Mouse (Mus musculus) midbrain, postnatal 0 days (tissue): ENCODE measurements around the gene Gm8882. TPM values are rescaled to one million over a fixed set of nuclear protein-coding genes. Genes with fewer than 3 reads are reported as not detected.
"Not testable (repeated sequence)": the region's sequence is repeated elsewhere in the genome, so short reads cannot be mapped to it uniquely, and the experiment has no call there.

Experiments
- ATAC-seq: fragments of 200-750 bp; cut with Nextera tagmentation; 2 replicates; pipeline ENCODE4 v1.8.0; 2017; ENCODE audit warnings: moderate number of reproducible peaks, mild to moderate bottlenecking, moderate TSS enrichment, moderate library complexity; ENCODE audit not compliant: low FRiP score
- DNase-seq: peaks from one replicate; pipeline ENCODE4 v3.0.0-alpha.2; 2015; ENCODE audit warnings: low spot score
- H3K27ac ChIP-seq: fragments of 300-500 bp; sonication (generic); 2 replicates; pipeline ENCODE4 v1.5.1; 2014; ENCODE audit warnings: low read depth, mild to moderate bottlenecking, low read length, mixed read lengths
- H3K27me3 ChIP-seq: fragments of 300-500 bp; sonication (generic); 2 replicates; pipeline ENCODE4 v1.6.1; 2014; ENCODE audit warnings: low read length, control low read depth, mixed read lengths; ENCODE audit not compliant: insufficient read depth
- H3K36me3 ChIP-seq: fragments of 300-500 bp; sonication (generic); 2 replicates; pipeline ENCODE4 v1.6.1; 2014; ENCODE audit warnings: low read length, control low read depth, mixed read lengths; ENCODE audit not compliant: insufficient read depth
- H3K4me1 ChIP-seq: fragments of 300-500 bp; sonication (generic); 2 replicates; pipeline ENCODE4 v1.6.1; 2014; ENCODE audit warnings: mild to moderate bottlenecking, control low read depth, antibody characterized with exemption, low read length, mixed read lengths; ENCODE audit not compliant: insufficient read depth
- H3K4me2 ChIP-seq: fragments of 300-500 bp; sonication (generic); 2 replicates; pipeline ENCODE4 v1.6.1; 2014; ENCODE audit warnings: low read depth, mild to moderate bottlenecking, low read length, mixed read lengths; ENCODE audit not compliant: poor library complexity, severe bottlenecking
- H3K4me3 ChIP-seq: fragments of 300-500 bp; sonication (generic); 2 replicates; pipeline ENCODE4 v1.5.1; 2014; ENCODE audit warnings: low read depth, mild to moderate bottlenecking, low read length, moderate library complexity
- H3K9ac ChIP-seq: fragments of 300-500 bp; sonication (generic); replicated peaks from 2 replicates; pipeline ENCODE4 v1.6.1; 2014; ENCODE audit warnings: mild to moderate bottlenecking, low read length, moderate library complexity, mixed read lengths; ENCODE audit not compliant: poor library complexity, severe bottlenecking
- H3K9me3 ChIP-seq: fragments of 300-500 bp; sonication (generic); 2 replicates; pipeline ENCODE4 v1.6.1; 2016; ENCODE audit warnings: low read length, control low read depth
- WGBS: fragments of 180-500 bp; shearing (Covaris S2); extraction: QIAGEN DNeasy Blood & Tissue Kit; methylation state at CpG from one replicate; pipeline ENCODE4 v1.1.7; 2014; 5-methylcytosine and 5-hydroxymethylcytosine counted together
- polyA plus RNA-seq: library from polyadenylated mRNA; unstranded; fragments of >200 nt; fragmentation: Nextera tagmentation; extraction: Ambion mirVana; gene quantifications from 2 replicates; pipeline ENCODE4 v1.2.1, GENCODE M21; 2015
- total RNA-seq: library from RNA; depleted of rRNA; stranded (reverse); fragments of >200 nt; gene quantifications from 2 replicates; pipeline ENCODE4 v1.2.3, GENCODE M21; 2014; rRNA removed

Gene Gm8882
- not detected in 2 replicates for total RNA-seq
- polyA plus RNA-seq: not detected in 2 replicates

DNA sequence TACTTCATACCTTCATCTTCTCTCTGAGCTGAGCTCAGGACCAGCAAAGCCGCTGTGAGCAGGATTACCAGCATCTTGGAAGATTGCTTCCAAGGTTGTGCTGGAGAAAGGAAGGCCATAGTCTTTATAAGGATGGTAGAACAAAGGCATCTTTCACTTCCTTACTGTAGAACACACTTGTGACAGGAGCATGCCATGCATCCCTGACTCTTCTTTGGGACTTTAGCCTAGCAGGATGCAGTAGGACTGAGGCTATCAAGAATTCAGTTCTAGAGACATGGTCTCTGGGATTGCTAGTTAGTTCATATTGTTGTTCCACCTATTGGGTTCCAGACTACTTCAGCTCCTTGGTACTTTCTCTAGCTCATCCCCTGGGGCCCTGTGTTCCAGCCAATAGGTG lies at the start of gene Gm8882:
Gm8882 (minus strand) TSS at position 101 of the 400 bp plus-strand sequence.
- ATAC-seq, H3K36me3 ChIP-seq, H3K4me3 ChIP-seq, H3K9ac ChIP-seq, H3K9me3 ChIP-seq, H3K4me2 ChIP-seq, H3K27me3 ChIP-seq, H3K27ac ChIP-seq, H3K4me1 ChIP-seq, DNase-seq: not testable (repeated sequence)
- 62% methylated on average over 1 of the region's 1 CpGs for WGBS

DNA sequence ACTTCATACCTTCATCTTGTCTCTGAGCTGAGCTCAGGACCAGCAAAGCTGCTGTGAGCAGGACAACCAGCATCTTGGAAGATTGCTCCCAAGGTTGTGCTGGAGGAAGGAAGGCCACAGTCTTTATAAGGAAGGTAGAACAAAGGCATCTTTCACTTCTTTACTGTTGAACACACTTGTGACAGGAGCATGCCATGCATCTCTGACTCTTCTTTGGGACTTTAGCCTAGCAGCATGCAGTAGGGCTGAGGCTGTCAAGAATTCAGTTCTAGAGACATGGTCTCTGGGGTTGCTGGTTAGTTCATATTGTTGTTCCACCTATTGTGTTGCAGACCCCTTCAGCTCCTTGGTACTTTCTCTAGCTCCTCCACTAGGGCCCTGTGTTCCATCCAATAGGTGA lies 49.3 kb downstream of the Gm8882 start, which contains the start of gene Prpmp5:
Prpmp5 (minus strand) TSS at position 101 of the 400 bp plus-strand sequence.
- not testable (repeated sequence) for H3K9me3 ChIP-seq, H3K27me3 ChIP-seq, H3K4me1 ChIP-seq, H3K4me3 ChIP-seq, H3K4me2 ChIP-seq, DNase-seq, H3K9ac ChIP-seq, ATAC-seq, H3K27ac ChIP-seq, H3K36me3 ChIP-seq

Other genes with a start within 250 kb of the Gm8882 start
- not detected in 2 replicates for gene Prb1, start 153.6 kb downstream of the Gm8882 start, total RNA-seq
- gene Prb1, start 153.6 kb downstream of the Gm8882 start, polyA plus RNA-seq: not detected in 2 replicates
- not detected in 2 replicates for gene Prpmp5, start 49.4 kb downstream of the Gm8882 start, total RNA-seq
- not detected in 2 replicates for gene Prpmp5, start 49.4 kb downstream of the Gm8882 start, polyA plus RNA-seq
- gene Prh1, start 205.7 kb upstream of the Gm8882 start, total RNA-seq: not detected in 2 replicates
- gene Prh1, start 205.7 kb upstream of the Gm8882 start, polyA plus RNA-seq: not detected in 2 replicates
- not detected in 2 replicates for gene Prp2, start 231.8 kb upstream of the Gm8882 start, total RNA-seq
- gene Prp2, start 231.8 kb upstream of the Gm8882 start, polyA plus RNA-seq: not detected in 2 replicates